Mouse (Mus musculus) heart, embryonic 10.5 days (tissue): ENCODE results near the gene Smg5. TPM values are rescaled to one million over a fixed set of nuclear protein-coding genes. Genes with fewer than 3 reads are reported as not detected.

Experiments
- DNase-seq: peaks from one replicate; pipeline ENCODE4 v3.0.0-alpha.2; 2017; ENCODE audit warnings: low spot score
- H3K27ac ChIP-seq: fragments of 300-500 bp; sonication (generic); 2 replicates; pipeline ENCODE4 v1.5.1; 2016; ENCODE audit warnings: mild to moderate bottlenecking
- H3K27me3 ChIP-seq: fragments of 300-500 bp; sonication (generic); 2 replicates; pipeline ENCODE4 v1.6.1; 2016; ENCODE audit warnings: mild to moderate bottlenecking; ENCODE audit not compliant: poor library complexity, insufficient read depth, severe bottlenecking
- H3K36me3 ChIP-seq: fragments of 300-500 bp; sonication (generic); 2 replicates; pipeline ENCODE4 v1.6.1; 2016; ENCODE audit warnings: mild to moderate bottlenecking, moderate library complexity
- H3K4me1 ChIP-seq: fragments of 300-500 bp; sonication (generic); 2 replicates; pipeline ENCODE4 v1.6.1; 2016; ENCODE audit warnings: mild to moderate bottlenecking
- H3K4me3 ChIP-seq: fragments of 300-500 bp; sonication (generic); 2 replicates; pipeline ENCODE4 v1.5.1; 2016; ENCODE audit warnings: mild to moderate bottlenecking, moderate library complexity
- H3K9me3 ChIP-seq: fragments of 300-500 bp; sonication (generic); 2 replicates; pipeline ENCODE4 v1.6.1; 2016; ENCODE audit warnings: mild to moderate bottlenecking, moderate library complexity
- WGBS: fragments of 180-500 bp; shearing (Covaris S2); methylation state at CpG from one replicate; pipeline ENCODE4 v1.1.7; 2016; 5-methylcytosine and 5-hydroxymethylcytosine counted together
- polyA plus RNA-seq: library from polyadenylated mRNA; unstranded; fragments of >200 nt; fragmentation: Nextera tagmentation; extraction: Ambion mirVana; gene quantifications from 2 replicates; pipeline ENCODE4 v1.2.1, GENCODE M21; 2016

Gene Smg5
- polyA plus RNA-seq, 1 experiment from 2014 or later, result 64.5 TPM

GRCm38 (mm10) chr3:88410645-88411031 lies 74.6 kb downstream of the Smg5 start:
- no peaks in the 10 kb centered on the region for H3K9me3 ChIP-seq
- no peaks in the 10 kb centered on the region for H3K27me3 ChIP-seq
- H3K27ac ChIP-seq, result peak overlapping the region; percentile 97
- peak overlapping the region; percentile 71 for H3K4me3 ChIP-seq
- peaks cover 45% of the 10 kb centered on the region for H3K4me1 ChIP-seq
- WGBS, result 21% methylated on average over 7 of the region's 7 CpGs
- peaks cover 43% of the 10 kb centered on the region for H3K36me3 ChIP-seq
- DNase-seq, result peak; percentile 76

- Histone ChIP-seq H3K4me1 (peaks cover 50% of the 10 kb centered on the region), H3K9me3 (no peaks in the 10 kb centered on the region), H3K27me3 (no peaks in the 10 kb centered on the region), H3K36me3 (peaks cover 54% of the 10 kb centered on the region), H3K27ac (no peak overlapping the region), H3K4me3 (no peak overlapping the region)
- peak; percentile 75 for DNase-seq
- WGBS, result 86% methylated on average over 4 of the region's 4 CpGs
These were observed 75.6 kb downstream of the Smg5 start for GRCm38 (mm10) chr3:88411681-88412080.

Other genes starting within 250 kb of the Smg5 start
- 35.8 and 47.3 TPM in 2 replicates for gene Mef2d, start 193.9 kb upstream of the Smg5 start, polyA plus RNA-seq
- gene Rhbg, start 81.6 kb upstream of the Smg5 start, polyA plus RNA-seq, result 0.09 and 8.2 TPM in 2 replicates
- gene Gm38392, start 49.0 kb upstream of the Smg5 start, polyA plus RNA-seq, result 0.29 and 0.43 TPM in 2 replicates
- gene Tsacc, start 39.3 kb upstream of the Smg5 start, polyA plus RNA-seq, result 14.0 and 17.0 TPM in 2 replicates
- gene Cct3, start 39.1 kb upstream of the Smg5 start, polyA plus RNA-seq, result 626 and 718 TPM in 2 replicates
- gene Glmp, start 11.2 kb upstream of the Smg5 start, polyA plus RNA-seq, result 164 and 179 TPM in 2 replicates
- 2.5 and 2.6 TPM in 2 replicates for gene Tmem79, start 112 bp upstream of the Smg5 start, polyA plus RNA-seq
- gene Paqr6, start 28.3 kb downstream of the Smg5 start, polyA plus RNA-seq, result 1.7 and 2.2 TPM in 2 replicates
- 0.44 TPM in 1 of 2 replicates, not detected in the other for gene Bglap3, start 36.5 kb downstream of the Smg5 start, polyA plus RNA-seq
- gene Bglap2, start 42.4 kb downstream of the Smg5 start, polyA plus RNA-seq, result not detected in 2 replicates
- not detected in 2 replicates for gene Bglap, start 48.2 kb downstream of the Smg5 start, polyA plus RNA-seq
- 131 and 149 TPM in 2 replicates for gene Pmf1, start 74.1 kb downstream of the Smg5 start, polyA plus RNA-seq
- gene Slc25a44, start 88.9 kb downstream of the Smg5 start, polyA plus RNA-seq, result 16.8 and 17.5 TPM in 2 replicates
- 1.7 and 4.3 TPM in 2 replicates for gene Sema4a, start 124.9 kb downstream of the Smg5 start, polyA plus RNA-seq
- 57.7 and 80.7 TPM in 2 replicates for gene Lmna, start 173.7 kb downstream of the Smg5 start, polyA plus RNA-seq
- 11.6 and 22.8 TPM in 2 replicates for gene Mex3a, start 196.1 kb downstream of the Smg5 start, polyA plus RNA-seq
- gene Rab25, start 212.0 kb downstream of the Smg5 start, polyA plus RNA-seq, result 1.1 and 1.6 TPM in 2 replicates
- gene Lamtor2, start 216.8 kb downstream of the Smg5 start, polyA plus RNA-seq, result 154 and 190 TPM in 2 replicates
- gene Ubqln4, start 217.5 kb downstream of the Smg5 start, polyA plus RNA-seq, result 49.5 and 62.2 TPM in 2 replicates
- 184 and 207 TPM in 2 replicates for gene Ssr2, start 239.6 kb downstream of the Smg5 start, polyA plus RNA-seq